Mouse (Mus musculus): ENCODE data around the gene Usp38.

- TF ChIP-seq CTCF (IDR thresholded peaks at IDR 0.05; ENCODE audit: low read depth, low read length) (no peak), POLR2A (IDR thresholded peaks at IDR 0.05; ENCODE audit: extremely low read depth, insufficient read depth, low read length) (no peak)
Measured at GRCm38 (mm10) chr8:80943742-80944141, 71.0 kb downstream of the Usp38 start.

Data from liver, adult 2 months (tissue).